Mouse (Mus musculus) adrenal gland, adult 8-10 months (tissue): ENCODE measurements around the gene Nlgn1. TPM values are rescaled to one million over a fixed set of nuclear protein-coding genes. Genes with fewer than 3 reads are reported as not detected.

ENCODE experiments used
- DNase-seq: peaks from one replicate; pipeline ENCODE4 v3.0.0; 2022
- total RNA-seq, 4 experiments: library from RNA; stranded (reverse); gene quantifications; 2 replicates each; pipeline ENCODE4 v1.2.4; 2022

Gene Nlgn1
- total RNA-seq, 4 experiments from 2014 or later = 0.65 to 1.1 (median 0.86) TPM

DNA sequence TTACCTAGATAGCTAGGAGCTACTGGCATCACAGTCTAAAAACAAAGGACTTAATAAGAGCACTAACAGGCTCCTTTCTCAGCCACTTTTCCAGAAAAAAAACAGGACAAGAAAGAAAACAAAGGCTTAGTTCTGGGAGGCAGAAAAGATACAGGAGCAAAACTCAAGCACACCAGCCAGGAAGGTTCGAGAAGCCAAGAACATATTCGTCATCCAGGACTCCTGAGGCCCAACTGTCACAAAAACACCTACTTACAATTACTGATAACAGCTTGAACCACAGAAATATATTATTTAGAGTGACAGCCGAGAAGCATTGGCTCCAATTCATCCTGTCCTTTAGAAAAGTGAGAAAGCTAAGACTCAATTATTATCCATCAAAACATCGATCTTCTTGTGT is 281.5 kb downstream of the Nlgn1 start:
- no peak for DNase-seq

DNA sequence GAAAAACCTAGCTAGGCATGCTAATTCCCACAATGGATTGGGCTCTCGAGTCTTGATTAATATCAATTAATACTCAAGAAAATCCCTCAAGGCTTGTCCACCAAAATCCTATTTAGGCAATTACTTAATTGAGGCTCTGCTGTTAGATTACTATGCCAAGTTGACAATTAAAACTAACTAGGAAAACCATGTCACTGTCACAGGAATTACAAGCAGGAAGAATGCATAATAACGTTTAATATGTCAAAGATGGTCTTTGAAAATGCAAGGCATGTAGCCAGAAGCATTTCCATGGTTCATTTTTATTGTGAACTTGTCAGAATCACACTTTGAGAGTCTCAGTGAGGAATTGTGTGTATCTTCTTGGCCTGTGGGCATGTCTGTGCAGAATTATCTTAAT is 289.3 kb downstream of the Nlgn1 start:
- DNase-seq = no peak

DNA sequence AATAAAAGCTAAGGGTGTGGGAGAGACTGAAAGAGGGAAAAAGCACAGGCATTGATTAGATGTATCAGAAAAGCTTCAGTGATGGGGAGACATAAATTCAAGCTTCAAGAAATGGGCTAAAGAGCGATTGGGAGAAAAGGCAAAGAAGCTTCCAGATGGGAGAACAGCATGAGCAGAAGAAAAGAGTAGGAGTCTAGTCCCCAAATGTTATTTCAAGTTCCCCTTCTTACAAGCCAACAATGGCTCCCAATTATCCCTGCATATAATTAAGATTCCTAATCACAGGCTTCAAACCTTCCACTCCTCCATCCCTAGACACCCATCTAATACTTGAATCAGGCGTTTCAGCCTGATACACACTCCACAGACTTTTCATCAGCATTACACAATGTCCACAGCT is 292.6 kb downstream of the Nlgn1 start:
- DNase-seq = no peak

DNA sequence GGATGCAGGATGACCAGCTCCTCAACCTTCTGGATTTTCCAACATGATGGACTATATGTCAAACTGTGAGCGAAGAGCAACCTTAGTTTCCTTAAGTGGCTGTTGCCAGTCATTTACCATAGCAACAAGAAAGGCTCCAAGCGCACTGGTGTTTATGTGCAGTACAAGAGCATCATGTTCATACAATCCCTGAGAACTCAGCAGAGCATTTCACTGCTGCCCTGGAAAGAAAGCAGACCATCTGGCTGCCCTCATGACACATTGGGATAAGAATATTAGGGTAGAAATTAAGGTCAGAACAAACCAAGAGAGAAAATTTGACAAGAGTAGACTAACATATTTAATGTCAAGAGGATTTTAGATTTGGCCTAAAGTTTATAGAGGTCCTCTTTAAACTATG is 306.2 kb downstream of the Nlgn1 start:
- DNase-seq = no peak

DNA sequence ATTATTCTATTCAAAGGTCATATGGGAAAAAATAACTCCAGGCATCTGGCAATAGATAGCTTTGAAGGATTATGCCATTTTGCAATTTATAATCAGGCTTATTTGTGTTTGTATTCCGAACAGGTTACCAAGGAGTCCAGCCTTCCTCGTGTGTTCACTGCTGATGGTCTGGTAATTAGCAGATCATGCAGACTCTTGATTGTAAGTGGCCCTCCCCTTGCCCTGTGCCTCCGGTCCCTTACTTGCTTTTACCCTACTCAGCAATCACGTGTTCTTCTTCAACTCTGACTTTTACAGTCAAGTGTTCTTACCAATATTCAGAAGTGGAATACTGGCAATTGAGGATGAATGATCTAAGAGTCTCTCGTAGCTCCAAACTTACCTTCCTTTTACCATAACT is 309.0 kb downstream of the Nlgn1 start:
- no peak for DNase-seq

DNA sequence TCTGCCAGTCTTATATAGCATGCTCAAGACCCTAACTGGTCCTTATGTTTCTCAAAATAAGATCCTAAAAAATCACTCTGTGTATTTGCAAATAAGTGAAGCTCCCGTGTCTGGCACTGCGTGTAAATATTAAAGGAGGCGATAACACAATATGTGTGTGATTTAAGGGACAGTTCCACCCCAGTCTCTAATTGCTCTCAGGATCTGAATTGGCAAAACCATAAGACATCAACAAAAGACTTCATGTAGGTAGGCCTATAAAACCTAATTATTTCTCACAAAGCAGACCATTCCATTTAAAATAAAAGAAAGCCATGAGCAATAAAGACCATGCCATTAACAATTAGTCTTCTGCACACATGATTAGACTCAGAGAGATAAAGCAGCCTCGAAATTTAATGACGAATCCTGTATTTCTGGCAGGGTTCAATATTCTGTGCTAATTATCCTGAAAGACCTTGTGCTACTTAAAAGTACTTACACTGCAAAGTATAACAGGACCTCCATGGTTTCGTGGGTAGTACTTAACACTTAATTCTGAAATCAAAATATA is 310.6 kb downstream of the Nlgn1 start:
- no peak for DNase-seq

DNA sequence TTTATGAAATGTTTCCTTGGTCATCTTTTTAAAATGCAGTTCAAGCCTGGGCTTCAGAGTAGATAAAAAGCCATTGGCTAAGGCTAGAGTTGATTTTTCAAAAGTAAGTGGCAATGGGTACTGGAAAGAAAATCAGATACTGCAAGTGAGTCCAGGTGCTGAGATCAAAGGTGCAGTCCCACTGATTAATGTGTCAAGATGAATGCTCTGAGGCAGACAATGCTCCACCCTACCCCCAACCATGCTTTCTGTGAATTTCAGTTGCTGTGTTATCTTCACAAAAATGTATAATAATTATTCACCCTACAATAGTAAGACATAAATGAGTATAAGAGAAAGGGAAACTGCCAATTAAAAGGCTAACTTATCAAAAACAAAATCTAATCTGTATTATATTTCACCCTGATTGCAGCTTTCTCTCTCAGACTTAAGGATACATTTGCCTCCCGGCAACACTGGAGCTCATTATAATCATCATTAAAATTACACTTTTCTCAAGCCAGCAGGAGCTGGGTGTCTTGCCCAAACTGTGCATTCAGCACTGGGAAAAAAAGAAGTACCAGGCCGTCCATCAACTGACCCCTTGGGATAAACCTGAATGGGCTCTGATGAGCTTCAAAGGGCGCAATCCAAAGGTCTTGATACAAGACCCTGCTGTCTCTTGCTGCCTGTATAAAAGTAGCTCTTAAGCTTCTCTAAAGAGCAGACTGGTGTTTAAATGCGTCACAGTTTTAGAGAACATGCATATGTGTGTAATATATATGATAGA is 320.8 kb downstream of the Nlgn1 start:
- DNase-seq = no peak

DNA sequence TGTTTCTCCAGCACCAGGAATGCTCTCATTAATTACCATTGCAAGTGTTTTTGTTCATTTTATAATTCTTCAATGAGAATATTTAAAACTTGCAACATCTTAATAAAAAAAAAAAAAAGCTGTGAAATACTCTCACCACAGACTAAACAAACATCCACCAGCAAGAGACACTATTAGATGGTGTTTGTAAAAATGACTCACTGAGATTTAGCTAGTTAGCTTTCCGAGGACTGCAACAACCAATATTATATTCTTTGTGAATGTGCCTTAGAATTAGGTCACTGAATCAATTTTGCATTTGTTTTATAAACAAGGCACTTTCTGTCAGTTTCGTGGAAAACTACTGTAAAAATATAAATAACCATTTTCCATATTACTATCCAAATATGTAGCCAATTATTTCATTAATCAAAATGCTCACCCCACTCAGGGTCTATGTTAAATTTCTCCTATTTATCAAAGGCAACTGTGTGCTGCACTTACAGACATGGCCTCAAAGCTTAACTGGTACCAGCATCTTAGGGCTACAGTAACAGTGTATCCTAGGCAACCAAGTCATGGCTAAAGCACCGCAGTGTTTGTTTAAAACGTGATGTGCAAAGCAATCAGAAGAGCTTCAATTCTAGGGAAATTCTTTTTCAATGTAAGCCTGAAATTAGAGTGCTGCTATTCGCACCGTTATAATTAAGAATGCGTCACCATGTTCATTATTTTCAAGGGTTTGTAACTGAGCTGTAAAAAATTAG is 329.2 kb downstream of the Nlgn1 start:
- DNase-seq = no peak

DNA sequence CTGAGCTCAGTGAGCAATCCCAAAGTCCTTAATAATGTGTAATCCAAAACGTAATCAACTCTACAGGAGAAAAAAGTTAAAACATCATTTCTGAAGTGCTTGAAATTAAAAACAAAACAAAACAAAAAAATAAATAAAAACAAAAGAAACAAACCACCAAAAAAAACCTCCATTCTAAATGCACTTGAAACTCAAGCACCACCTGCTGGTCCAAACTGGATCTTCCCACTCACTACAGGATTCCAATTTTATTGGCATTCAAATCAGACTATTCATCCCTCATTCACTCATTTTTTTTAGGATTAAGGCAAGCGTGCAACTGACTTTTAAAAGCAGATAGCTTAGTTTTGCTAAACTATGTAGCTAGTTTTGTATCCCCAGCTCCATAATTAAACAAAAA is 329.9 kb downstream of the Nlgn1 start:
- no peak for DNase-seq

DNA sequence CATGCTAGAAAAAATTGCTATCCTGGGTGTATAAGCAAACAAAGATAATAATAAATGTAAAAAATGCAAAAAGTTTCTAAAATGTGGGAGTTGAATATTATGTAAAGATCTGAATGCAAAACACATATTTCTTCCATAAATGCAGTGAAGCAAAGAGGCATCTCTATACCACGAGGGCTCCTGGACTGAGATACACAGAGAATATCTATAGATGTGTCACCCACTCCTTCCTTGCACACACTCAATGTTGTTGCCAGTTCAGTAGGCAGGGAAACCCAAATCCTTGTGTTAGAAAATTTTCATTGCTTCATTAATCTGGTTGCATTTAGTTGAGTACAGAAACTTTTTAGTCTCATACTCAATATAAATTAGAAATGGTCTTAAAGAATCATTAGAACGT is 364.7 kb downstream of the Nlgn1 start:
- no peak for DNase-seq

DNA sequence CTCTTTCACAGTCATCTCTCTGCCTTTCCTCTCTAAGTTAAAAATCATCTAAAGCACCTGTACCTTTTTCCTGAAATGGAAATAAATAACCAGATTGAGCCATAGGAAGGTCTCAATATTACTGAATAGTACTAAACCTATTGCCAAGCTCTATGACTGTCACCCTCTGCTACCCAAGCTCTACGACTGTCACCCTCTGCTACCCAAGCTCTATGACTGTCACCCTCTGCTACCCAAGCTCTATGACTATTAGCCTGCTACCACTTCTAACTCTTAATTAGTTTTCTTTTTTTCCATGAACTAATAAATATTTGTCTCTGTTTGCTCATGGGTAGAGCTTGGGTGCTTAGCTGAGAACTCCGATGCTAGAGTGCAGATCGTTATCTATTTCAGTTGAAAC is 368.0 kb downstream of the Nlgn1 start:
- no peak for DNase-seq

DNA sequence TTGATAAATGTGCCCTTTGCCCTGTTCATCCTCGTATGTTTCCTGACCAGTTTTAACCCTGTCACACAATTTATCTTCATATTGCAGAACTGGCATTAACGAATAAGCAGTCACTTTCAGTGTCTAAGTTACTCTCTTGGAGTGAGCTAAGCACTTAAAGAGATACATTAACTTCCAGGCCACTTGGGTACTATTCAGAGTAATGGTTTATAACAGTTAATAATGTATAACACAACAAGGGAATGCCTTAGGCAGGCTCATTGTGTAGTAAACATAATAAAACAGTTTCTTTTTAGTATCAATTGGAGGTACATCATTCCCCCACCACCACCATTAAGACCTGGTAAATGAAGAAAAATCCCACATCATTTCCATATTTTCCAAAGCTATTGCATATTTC is 368.7 kb downstream of the Nlgn1 start:
- no peak for DNase-seq

DNA sequence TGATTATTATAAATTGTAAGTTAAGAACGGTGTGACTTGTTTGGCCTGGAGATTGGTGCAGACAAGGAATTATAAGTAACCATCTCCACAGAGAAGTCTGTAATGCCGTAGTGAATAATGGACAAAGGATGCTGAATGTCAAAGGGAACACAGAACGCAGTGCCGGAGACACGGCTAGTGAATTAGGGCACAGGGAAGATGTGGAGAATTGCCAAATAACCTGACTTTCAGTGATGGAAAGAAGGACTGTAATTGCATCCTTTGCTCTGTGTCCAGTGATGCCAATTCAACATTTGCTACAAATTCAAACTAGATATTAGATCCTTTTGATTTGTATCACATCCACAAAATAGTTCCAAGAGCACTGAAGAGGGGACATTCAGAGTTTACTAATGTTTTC is 415.7 kb downstream of the Nlgn1 start:
- no peak for DNase-seq

DNA sequence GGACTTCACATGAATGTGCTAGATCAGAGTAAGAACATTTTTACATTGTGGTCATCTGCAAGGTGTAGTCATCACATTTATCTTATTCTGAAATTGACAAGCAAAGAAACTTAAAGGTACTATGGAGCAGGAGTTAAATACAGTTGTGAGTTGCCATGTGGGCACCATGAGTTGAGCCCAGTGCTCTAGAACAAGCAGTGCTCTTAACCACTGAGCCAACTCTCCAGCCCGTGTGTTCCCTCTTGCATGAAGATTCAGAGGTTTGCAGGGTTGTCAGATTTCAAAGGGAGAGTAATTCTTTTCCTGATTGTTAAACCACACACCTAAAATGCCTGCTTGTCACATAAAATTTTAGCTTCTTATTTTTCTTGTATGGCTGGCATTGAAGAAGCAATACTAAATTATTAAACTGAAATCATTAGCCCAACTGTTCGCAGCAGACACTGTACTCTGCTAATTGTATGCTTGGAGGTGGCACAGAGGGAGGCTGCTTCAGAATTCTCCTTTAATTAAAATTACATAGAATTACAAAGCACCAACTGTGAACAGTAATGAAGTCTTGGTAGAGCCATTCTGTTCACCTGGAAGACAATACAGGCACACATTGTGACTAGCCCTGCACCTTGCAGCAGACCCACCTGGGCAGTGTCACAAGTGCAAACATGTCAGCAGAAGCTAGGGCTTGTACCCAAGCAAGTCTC is 417.7 kb downstream of the Nlgn1 start:
- no peak for DNase-seq

DNA sequence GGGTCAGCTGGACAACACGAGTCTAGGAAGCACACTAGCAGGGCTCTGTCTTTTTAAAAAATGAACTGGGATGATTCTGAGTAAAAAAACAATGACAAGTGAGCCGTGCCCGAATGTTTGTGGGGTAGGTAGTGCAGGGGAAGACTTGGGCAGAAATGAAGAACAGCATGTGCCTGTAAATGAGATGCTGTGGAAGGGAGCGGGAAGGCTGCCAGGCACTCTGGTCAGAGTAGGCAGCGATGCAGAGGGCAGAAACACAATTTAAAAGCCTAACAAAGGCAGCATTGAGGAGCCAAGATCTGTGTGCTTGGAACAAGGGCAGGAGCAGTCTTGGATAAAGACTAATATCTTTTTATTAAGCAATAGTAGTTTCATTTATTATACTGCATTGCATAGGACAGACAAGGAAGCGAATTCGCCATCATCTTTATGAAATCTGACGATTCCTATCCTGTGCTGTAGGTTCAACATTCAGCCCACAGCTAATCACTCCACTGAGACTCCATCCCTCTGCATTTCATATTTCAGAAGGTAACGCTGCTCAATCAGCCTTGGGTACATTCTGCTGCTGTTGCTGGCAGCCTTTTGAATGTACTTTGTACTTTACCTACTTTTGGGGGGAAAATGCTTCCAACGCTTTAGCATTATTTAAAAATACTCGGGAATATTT is 429.0 kb downstream of the Nlgn1 start:
- no peak for DNase-seq

DNA sequence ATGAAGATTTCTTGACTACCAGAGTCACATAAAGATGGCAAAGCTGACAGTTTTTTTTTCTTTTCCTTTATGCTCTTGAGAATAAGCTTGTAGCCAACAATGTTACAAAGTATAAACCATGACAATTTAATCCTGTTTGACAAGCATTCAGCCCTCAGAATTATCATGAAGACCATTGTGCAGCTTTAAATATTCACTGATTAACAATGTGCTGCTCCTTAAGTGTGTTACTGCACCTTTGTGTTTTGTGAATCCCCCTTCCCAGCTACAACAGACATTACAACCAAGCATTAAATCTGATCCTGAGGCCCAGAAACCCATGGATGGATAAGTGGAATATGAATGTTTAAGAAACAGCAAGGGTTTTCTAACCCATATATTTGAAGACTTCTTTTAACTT is 434.8 kb downstream of the Nlgn1 start:
- DNase-seq = no peak

DNA sequence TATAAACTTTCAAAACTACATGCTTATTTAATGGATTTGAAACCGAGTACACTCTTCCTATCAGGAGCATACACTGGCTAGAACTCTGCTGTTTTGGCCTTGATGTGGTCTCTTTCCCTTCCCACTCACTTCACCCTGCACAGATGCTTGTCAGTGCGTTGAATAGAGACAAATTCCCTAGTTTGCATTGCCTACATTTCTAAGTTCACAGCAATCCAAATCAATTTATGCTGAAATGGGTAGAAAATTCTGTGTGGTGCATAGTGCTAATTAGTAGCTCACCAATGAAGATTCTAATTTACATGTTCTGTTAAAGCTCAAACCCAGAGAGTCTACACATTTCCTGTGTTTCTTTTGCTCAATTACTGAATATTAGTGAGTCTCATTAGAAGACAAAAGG is 447.5 kb downstream of the Nlgn1 start:
- DNase-seq = no peak

DNA sequence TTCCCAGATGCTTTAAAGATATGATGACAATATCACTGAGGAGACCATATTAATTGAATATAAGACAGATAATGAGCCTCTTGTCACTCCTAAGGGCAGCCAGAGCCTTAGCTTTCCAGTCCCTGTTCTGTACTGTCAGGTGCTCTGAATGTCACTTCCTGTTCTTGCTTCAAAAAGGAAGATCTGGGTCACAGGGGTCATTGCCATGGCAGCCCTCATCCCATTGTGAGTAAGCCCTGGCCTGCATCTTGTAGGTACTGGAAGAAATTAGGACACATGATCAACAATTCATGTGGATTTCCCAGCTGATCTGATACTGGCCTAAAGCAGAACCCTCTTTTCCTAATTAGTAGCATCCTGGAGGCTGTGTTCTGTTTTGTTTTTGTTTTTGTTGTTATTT is 463.1 kb downstream of the Nlgn1 start:
- DNase-seq = no peak

DNA sequence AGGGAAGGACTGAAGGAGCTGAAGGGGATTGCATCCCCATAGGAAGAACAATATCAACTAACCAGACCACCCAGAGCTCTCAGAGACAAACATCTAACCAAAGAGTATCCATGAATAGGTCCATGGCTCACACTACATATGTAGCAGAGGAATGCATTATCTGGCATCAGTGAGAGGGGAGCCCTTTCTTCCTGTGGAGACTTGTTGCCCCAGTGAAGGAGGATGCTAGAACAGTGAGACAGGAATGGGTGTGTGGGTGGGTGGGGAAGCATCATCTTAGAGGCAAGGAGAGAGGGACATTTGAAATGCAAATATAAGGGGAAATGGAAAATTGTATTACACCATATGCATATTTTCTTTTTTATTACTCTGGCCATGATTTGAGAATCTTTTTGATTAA is 473.9 kb downstream of the Nlgn1 start:
- no peak for DNase-seq

DNA sequence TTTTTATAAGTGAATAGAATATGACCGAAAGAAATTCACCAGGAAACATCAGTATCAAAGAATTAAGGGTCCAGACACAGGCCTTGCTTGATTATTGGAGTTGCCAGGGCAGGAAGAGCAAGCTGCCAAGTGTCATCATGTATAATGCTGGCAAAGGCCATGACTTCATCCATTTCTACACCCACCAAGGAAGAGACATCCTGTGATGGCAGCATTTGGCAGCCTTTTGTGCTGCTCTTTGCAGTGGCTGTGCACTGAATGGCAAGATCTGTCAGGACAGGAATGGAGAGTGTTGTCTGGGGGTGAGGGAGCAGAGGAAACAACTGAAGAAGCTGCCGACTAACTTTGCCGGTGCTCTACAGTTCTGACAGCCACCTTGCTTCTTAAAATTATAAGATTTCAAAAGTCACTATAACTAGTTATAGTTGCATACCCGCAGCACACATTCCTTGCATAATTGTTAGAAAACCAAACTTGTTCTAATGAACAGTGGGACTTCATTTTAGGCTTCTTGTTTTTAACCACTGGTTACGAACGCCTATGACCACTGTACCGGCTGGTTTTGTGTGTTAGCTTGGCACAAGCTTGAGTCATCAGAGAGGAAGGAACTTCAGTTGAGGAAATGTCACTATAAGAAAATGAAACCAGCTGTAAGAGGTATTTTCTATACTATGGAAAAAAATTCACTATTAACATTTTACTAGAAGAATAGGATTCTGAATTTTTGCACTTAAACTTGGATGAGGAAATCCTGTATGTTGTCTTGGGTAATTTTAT is 487.4 kb downstream of the Nlgn1 start:
- no peak for DNase-seq

DNA sequence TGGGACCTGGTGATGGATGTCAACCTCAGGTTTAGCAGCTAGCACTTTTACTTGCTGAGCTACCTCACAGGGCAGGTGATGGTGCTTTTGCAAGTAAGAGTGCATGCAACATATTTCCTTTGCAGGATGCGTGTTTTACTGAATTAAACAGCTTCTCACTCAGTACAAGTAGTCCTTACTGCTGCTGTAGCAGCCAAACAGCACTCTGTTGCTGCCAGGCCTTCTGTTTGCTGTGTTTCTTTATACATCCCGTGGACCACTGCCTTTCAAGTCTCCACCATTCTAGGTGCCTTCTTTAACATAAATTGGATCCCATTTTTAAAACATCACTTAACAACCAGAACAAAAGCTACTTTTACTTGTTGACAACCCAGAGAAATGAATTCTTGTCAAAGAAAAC is 502.0 kb downstream of the Nlgn1 start:
- no peak for DNase-seq

DNA sequence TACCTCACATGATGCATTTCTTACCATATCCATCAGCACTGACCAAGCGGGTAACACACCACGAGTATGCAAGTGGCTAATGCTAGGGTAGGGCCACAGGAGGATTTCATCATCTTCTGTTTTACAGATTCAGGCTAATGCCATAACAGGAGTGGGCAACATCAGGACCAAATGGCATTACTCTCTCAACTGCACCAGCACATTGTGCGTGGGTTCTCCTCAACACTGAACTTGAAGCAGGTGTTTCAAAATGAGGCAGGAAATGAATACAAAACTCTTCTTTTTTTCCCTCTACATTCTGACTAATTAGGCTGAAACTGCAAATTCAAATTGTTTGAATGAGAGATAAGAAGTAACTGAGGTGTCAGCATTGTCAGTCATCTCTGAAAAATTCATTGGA is 518.9 kb downstream of the Nlgn1 start:
- no peak for DNase-seq
